Mouse (Mus musculus) midbrain, embryonic 15.5 days (tissue): Measurements from ENCODE around the gene Prrg4. TPM values are rescaled to one million over a fixed set of nuclear protein-coding genes. Genes with fewer than 3 reads are reported as not detected.
"Not testable (repeated sequence)": the region's sequence is repeated elsewhere in the genome, so short reads cannot be mapped to it uniquely, and the experiment has no call there.

Experiments
- ATAC-seq: fragments of 200-750 bp; cut with Nextera tagmentation; replicated peaks from 2 replicates; pipeline ENCODE4 v1.8.0; 2017; ENCODE audit warnings: moderate TSS enrichment
- H3K27ac ChIP-seq: fragments of 300-500 bp; sonication (generic); 2 replicates; pipeline ENCODE4 v1.5.1; 2015; ENCODE audit warnings: mild to moderate bottlenecking, inconsistent platforms
- H3K27me3 ChIP-seq: fragments of 300-500 bp; sonication (generic); replicated peaks from 2 replicates; pipeline ENCODE4 v1.6.1; 2015; ENCODE audit warnings: inconsistent platforms
- H3K36me3 ChIP-seq: fragments of 300-500 bp; sonication (generic); replicated peaks from 2 replicates; pipeline ENCODE4 v1.6.1; 2015; ENCODE audit warnings: inconsistent platforms
- H3K4me1 ChIP-seq: fragments of 300-500 bp; sonication (generic); 2 replicates; pipeline ENCODE4 v1.6.1; 2015; ENCODE audit warnings: inconsistent platforms
- H3K4me2 ChIP-seq: fragments of 300-500 bp; sonication (generic); 2 replicates; pipeline ENCODE4 v1.6.1; 2015; ENCODE audit warnings: inconsistent platforms, mild to moderate bottlenecking, moderate library complexity
- H3K4me3 ChIP-seq: fragments of 300-500 bp; sonication (generic); 2 replicates; pipeline ENCODE4 v1.5.1; 2015; ENCODE audit warnings: mild to moderate bottlenecking, inconsistent platforms
- H3K9ac ChIP-seq: fragments of 300-500 bp; sonication (generic); 2 replicates; pipeline ENCODE4 v1.6.1; 2015; ENCODE audit warnings: mild to moderate bottlenecking, inconsistent platforms
- H3K9me3 ChIP-seq: fragments of 300-500 bp; sonication (generic); 2 replicates; pipeline ENCODE4 v1.6.1; 2016; ENCODE audit warnings: inconsistent platforms
- WGBS: fragments of 180-500 bp; shearing (Covaris S2); methylation state at CpG from one replicate; pipeline ENCODE4 v1.1.7; 2015; ENCODE audit warnings: mixed read lengths; 5-methylcytosine and 5-hydroxymethylcytosine counted together
- polyA plus RNA-seq: library from polyadenylated mRNA; unstranded; fragments of >200 nt; fragmentation: Nextera tagmentation; extraction: Ambion mirVana; gene quantifications from 2 replicates; pipeline ENCODE4 v1.2.1, GENCODE M21; 2015

The Prrg4 gene
- polyA plus RNA-seq = 0.40 and 0.44 TPM in 2 replicates

DNA sequence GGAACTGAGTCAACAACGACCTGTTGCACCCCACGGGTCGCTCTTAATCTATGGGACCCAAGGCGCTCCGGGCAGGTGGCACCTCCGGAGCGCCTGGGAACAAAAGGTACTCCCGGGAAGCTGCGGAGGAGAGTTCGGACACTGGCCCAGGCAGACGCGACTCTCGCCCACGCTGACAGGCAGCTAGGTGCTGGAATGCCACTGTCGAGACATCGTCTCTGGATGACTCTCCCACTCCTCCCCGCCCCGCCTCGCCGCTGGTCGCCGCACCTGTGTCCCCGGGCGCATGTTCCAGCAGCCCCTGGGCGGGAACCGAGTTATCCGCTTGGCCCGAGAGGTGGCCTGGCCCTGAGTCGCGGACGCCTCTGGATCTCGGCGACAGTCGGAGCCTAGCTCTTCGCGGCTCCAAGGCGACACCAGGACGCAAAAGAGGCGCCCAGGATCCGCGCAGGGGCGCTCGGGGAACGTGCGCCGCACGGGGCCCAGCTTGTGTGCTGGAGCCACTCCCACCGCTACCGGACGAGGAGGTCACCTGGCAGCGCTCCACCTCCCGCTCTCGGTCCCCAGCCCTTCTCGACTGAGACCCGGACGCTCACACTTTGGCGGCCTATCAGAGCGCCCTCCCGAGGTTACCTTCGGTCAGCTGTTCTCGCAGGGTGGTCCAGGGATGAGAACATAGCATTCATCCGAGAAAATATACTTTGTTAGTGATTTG, at the start of gene Prrg4:
Gene Prrg4 (minus strand): TSS at position 601 of the 715 bp plus-strand sequence.
- Histone ChIP-seq H3K4me3 (peak within 1 kb of the TSS; percentile 50), H3K9ac (peak within 1 kb of the TSS; percentile 37), H3K4me1 (peaks cover 3% of the 10 kb centered on the region; the same call in 1 of the 2 replicates), H3K36me3 (no peaks in the 10 kb centered on the region), H3K27me3 (peaks cover 4% of the 10 kb centered on the region), H3K9me3 (no peaks in the 10 kb centered on the region), H3K4me2 (peak within 1 kb of the TSS; percentile 94), H3K27ac (no peak within 1 kb of the TSS)
- peak; percentile 85 for ATAC-seq
- under 1% methylated on average over 62 of the region's 62 CpGs for WGBS

DNA sequence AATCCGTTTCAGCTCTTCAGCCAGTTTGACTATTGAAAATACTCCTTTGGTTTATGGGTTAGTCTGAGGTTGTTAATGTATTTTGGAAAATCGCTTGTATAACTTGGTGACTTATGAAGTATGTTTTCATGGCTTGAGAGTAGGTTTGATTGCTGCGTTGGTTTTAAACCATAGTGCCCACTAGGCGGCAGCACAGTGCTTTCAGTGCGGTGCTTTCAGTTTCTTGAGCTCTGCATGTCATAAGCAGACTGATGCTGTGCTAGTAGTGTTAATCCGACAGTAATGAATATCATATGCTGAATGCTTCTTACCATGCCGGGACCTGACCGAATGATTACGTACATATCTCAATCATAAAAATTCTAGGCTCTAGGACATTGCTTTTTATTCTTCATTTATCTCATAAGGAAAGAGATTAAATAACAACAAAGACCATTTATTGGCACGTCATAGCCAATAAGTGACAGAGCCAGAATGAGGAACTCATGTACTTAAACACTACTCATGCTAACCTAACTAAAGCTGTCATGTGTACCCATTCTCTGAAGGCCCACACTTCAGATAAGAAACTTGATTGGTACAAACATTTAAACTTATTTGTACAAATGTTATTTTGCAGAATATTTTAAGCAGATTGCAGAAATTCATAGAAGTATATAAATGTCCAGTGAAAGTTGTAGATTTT, 38.3 kb upstream of the Prrg4 start:
- ATAC-seq = peak; percentile 82
- Histone ChIP-seq H3K36me3 (no peaks in the 10 kb centered on the region), H3K4me1 (no peaks in the 10 kb centered on the region), H3K27me3 (no peaks in the 10 kb centered on the region), H3K4me3 (no peak overlapping the region), H3K9me3 (no peaks in the 10 kb centered on the region), H3K9ac (no peak overlapping the region; the same call in 1 of the 2 replicates), H3K4me2 (no peak overlapping the region), H3K27ac (no peak overlapping the region)
- WGBS = 21% methylated on average over 10 of the region's 10 CpGs

DNA sequence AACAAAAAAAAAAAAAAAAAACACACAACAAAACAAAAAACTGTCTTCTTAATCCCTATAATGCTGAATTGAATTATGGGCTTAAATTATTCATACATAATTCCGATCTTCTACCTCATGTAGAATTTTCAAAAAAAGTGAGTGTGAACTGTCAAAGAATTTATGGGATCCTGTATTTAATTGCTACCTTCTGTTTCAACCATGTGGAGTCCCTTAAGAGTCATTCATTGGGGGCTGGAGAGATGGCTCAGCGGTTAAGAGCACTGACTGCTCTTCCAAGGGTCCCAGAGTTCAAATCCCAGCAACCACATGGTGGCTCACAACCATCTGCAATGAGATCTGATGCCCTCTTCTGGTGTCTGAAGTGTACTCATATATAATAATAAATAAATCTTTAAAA, 37.7 kb upstream of the Prrg4 start:
- not testable (repeated sequence) for H3K4me3 ChIP-seq, H3K27ac ChIP-seq, H3K4me2 ChIP-seq, ATAC-seq, H3K9ac ChIP-seq, H3K27me3 ChIP-seq, H3K36me3 ChIP-seq, H3K9me3 ChIP-seq, H3K4me1 ChIP-seq
- 76% methylated on average over 2 of the region's 2 CpGs for WGBS

DNA sequence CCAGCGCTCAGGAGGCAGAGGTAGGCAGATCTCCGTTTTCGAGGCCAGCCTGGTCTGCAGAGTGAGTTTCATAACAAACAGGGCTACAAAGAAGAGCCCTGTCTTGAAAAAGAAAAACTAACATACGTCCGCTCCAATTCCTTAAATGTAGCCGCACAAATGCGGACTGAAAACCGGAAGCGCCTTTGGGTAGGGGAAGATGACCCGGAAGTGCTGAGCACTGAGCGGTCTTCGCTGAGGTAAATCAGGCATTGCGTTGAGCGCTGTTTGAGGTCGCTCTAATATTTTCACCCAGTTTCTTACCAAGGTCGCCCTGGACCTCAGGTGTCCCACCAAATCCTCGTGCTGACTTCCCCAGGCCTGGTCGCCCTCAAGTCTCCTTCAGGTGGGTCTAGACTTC, 36.4 kb upstream of the Prrg4 start:
- Histone ChIP-seq H3K4me3 (no peak overlapping the region), H3K9me3 (no peaks in the 10 kb centered on the region), H3K36me3 (no peaks in the 10 kb centered on the region), H3K4me1 (no peaks in the 10 kb centered on the region), H3K27ac (no peak overlapping the region), H3K4me2 (no peak overlapping the region), H3K9ac (no peak overlapping the region), H3K27me3 (no peaks in the 10 kb centered on the region)
- 94% methylated on average over 18 of the region's 18 CpGs for WGBS
- ATAC-seq = no peak

DNA sequence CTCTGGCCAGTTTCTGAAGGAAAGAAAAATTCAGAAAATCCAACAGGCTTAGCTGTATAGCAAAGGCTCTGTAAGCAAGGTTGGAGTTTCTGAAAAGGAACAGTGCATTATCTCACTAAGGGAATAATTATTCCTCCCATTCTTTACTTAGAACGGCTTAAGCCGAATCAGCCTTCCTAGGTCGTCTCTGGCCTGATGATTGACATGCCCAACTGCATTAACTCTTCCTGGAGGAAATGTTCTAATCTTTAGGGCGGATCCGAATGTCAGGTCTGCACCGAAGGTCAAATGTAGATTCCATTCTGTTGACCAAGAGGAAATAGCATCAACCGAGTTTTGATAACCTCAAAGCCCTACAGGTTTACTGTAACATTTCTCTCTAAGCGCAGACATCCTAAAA, 29.1 kb upstream of the Prrg4 start:
- Histone ChIP-seq H3K36me3 (no peaks in the 10 kb centered on the region), H3K4me2 (no peak overlapping the region), H3K9me3 (no peaks in the 10 kb centered on the region), H3K4me3 (no peak overlapping the region), H3K9ac (no peak overlapping the region), H3K27ac (no peak overlapping the region), H3K27me3 (no peaks in the 10 kb centered on the region), H3K4me1 (no peaks in the 10 kb centered on the region)
- 76% methylated on average over 8 of the region's 8 CpGs for WGBS
- no peak for ATAC-seq

DNA sequence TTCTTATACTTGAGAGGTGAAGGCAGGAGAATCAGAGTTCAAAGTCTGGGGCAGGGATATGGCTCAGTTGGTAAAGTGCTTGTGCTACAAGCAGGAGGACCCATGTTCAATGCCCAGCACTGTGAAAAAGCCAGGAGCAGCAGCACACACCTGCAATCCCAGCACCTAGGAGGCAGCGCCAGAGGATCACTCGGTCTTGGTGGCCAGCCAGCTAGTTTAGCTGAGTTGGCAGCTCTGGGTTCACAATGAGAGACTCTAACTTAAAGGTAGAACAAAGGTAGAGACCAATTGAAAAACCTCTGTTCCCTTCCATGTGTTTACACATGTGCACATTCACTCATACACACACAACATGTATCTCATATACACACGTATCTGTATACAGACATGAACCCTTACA, 19.4 kb upstream of the Prrg4 start:
- Histone ChIP-seq H3K9ac (no peak overlapping the region), H3K4me3 (no peak overlapping the region), H3K9me3 (no peaks in the 10 kb centered on the region), H3K27me3 (no peaks in the 10 kb centered on the region), H3K36me3 (no peaks in the 10 kb centered on the region), H3K27ac (no peak overlapping the region), H3K4me2 (no peak overlapping the region), H3K4me1 (no peaks in the 10 kb centered on the region)
- 86% methylated on average over 3 of the region's 3 CpGs for WGBS
- ATAC-seq = no peak

DNA sequence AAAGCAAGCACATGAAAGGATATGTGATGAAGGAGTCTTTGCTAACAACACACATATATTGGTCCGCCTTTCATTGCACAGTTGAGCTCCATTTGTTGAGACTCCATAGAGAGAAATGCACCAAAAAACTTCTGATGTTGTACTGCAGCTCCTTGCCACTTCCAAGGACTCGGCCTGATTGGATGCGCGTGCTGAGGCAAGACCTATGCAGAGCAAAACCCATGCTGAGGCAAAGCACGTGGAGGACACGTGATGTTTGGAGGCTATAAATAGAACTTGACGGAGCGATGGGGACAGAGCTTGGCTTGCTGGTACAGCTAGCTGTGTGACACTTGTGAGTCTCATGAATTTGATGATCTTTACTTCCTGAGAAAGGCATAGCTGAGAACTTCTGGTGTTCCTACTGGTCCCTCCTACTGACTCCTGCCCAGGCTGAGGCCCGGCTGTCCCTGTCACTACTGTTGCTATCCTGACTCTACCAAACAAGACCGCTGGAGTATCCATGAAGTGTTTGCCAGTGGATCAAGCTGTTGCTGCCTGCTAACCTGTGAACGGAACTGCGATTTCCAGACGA, 17.7 kb upstream of the Prrg4 start, which contains the start of gene Ccdc73:
Gene Ccdc73 (plus strand): TSS at position 524 of the 574 bp plus-strand sequence.
- Histone ChIP-seq H3K9me3 (no peaks in the 10 kb centered on the region), H3K27ac (no peak within 1 kb of the TSS), H3K27me3 (no peaks in the 10 kb centered on the region), H3K4me1 (no peaks in the 10 kb centered on the region), H3K4me2 (no peak within 1 kb of the TSS), H3K36me3 (no peaks in the 10 kb centered on the region), H3K4me3 (no peak within 1 kb of the TSS), H3K9ac (no peak within 1 kb of the TSS)
- WGBS = 92% methylated on average over 13 of the region's 13 CpGs
- ATAC-seq = no peak

DNA sequence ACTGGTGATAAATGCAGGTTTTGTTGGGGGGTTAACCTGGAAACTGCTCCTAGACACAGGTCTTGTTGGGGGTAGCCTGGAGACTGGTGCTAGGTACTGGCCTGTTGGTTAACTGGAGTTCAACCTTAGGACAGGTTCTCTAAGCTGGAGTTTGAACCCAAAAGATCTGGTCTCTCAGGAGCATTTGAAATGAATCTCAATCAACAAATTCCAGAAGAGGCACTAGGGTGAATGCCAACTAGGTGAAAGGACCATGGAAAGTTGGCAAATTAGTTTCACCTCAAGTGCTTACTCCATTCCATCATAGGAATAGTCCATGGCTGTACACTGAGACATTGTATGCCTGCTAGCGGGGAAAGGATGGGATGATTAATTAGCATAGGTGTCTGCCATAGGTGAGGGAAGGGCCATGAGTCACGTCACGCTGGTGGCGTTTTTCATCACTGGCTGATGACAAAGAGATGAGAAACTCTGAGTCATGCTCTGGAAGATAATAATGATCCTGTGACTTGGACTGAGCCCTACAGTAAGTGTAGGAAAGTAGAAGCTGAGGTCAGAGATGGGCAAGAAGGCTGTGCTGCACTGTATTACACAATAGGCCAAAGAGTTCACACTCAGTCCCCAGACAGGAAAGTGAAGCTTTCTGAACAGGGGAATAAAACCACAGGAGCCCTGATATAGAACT, 14.6 kb upstream of the Prrg4 start:
- no peaks in the 10 kb centered on the region for H3K27me3 ChIP-seq
- no peak overlapping the region for H3K4me2 ChIP-seq
- no peaks in the 10 kb centered on the region for H3K36me3 ChIP-seq
- H3K9ac ChIP-seq = no peak overlapping the region
- no peak overlapping the region for H3K4me3 ChIP-seq
- H3K4me1 ChIP-seq = no peaks in the 10 kb centered on the region
- no peaks in the 10 kb centered on the region for H3K9me3 ChIP-seq
- WGBS = 89% methylated on average over 4 of the region's 4 CpGs
- ATAC-seq = no peak
- H3K27ac ChIP-seq = no peak overlapping the region

DNA sequence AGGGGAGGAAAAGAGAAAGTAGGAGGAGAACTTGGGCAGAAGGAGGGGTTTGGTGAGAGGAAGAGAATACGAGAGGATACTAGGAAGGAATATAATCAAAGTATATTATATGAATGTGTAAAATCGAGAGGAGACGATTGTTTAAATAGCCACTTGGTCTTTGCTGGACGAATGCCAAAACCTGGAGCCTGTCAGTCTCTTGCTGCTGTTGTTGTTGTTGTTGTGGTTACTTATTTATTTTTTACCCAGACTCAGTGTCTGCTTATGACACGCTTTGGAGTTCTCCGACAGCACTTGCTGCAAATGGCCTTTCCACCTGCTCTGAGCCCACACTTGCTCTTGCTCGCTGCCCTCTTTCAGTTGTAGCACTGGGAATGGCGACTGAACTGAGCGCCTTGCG, 10.8 kb upstream of the Prrg4 start:
- H3K36me3 ChIP-seq = no peaks in the 10 kb centered on the region
- 84% methylated on average over 10 of the region's 10 CpGs for WGBS

DNA sequence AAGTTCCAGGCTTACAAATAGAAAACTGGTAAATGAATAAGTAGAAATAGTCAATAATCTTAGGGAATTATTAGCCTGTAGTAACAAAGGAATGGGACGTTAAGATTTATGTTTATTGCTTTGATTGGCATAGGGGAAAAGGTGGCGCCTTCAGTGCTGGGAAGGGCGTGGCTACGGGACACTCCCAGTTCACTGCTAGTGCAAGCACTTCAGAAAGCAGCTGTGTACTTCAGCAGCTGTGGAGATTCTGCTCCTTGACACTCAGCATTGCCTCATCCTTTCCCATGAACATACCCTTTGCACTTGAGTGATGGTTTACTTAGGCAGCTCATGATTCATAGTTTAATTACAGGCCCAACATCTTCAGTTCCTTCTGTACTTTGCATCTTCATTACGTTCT, 9.4 kb upstream of the Prrg4 start:
- no peak for ATAC-seq
- H3K9me3 ChIP-seq = no peaks in the 10 kb centered on the region
- H3K4me3 ChIP-seq = no peak overlapping the region
- no peak overlapping the region for H3K27ac ChIP-seq
- 85% methylated on average over 5 of the region's 5 CpGs for WGBS
- H3K27me3 ChIP-seq = no peaks in the 10 kb centered on the region
- no peak overlapping the region for H3K9ac ChIP-seq
- H3K4me1 ChIP-seq = no peaks in the 10 kb centered on the region
- no peak overlapping the region for H3K4me2 ChIP-seq
- no peaks in the 10 kb centered on the region for H3K36me3 ChIP-seq

More for the DNA sequence above, 10.8 kb upstream of the Prrg4 start:
- H3K27me3 ChIP-seq = no peaks in the 10 kb centered on the region
- H3K4me1 ChIP-seq = no peaks in the 10 kb centered on the region
- H3K4me2 ChIP-seq = no peak overlapping the region
- H3K9ac ChIP-seq = no peak overlapping the region
- H3K9me3 ChIP-seq = no peaks in the 10 kb centered on the region
- no peak overlapping the region for H3K4me3 ChIP-seq
- ATAC-seq = no peak
- H3K27ac ChIP-seq = no peak overlapping the region

DNA sequence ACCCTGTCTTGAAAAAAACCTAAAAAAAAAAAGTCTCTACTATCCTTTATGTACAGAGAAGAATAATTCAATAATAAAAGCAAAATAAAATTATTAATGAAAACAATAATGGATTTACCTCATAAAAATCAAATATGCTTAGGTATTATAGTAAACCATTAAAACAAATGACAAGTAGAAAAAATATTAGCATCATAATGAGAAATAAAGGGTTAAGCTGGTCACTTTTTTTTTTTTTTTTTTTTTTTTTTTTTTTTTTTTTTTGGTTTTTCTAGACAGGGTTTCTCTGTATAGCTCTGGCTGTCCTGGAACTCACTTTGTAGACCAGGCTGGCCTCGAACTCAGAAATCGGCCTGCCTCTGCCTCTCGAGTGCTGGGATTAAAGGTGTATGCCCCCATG, 8.4 kb upstream of the Prrg4 start:
- 89% methylated on average over 3 of the region's 3 CpGs for WGBS
- not testable (repeated sequence) for H3K4me3 ChIP-seq

DNA sequence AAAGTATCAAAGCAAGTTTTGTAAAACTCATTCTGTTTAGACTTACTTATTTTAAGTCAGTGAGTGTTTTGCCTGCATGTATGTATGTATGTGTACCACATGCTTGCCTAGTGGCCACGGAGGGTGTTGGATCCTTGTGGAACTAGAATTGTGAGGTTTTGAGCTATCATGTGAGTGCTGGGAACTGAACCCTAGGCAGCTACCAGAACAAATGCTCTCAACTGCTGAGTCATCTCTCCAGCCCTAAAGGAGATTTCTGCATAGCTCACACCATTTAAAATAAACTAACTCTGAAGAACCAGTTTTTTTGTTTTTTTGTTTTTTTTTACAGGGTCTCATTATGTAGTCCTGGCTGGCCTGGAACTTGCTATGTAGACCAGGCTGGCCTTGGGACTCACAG, 6.5 kb upstream of the Prrg4 start:
- Histone ChIP-seq H3K27me3 (no peaks in the 10 kb centered on the region), H3K4me2 (no peak overlapping the region), H3K4me3 (no peak overlapping the region), H3K36me3 (no peaks in the 10 kb centered on the region), H3K9ac (no peak overlapping the region), H3K4me1 (no peaks in the 10 kb centered on the region), H3K9me3 (no peaks in the 10 kb centered on the region), H3K27ac (no peak overlapping the region)
- no peak for ATAC-seq
- 43% methylated on average over 1 of the region's 1 CpGs for WGBS

More for the DNA sequence above, 8.4 kb upstream of the Prrg4 start:
- H3K9ac ChIP-seq, H3K27ac ChIP-seq, H3K4me2 ChIP-seq, H3K27me3 ChIP-seq, H3K36me3 ChIP-seq, H3K9me3 ChIP-seq, H3K4me1 ChIP-seq, ATAC-seq: not testable (repeated sequence)
